Mouse (Mus musculus): ENCODE results near the gene Ptprg. TPM values are rescaled to one million over a fixed set of nuclear protein-coding genes. Genes with fewer than 3 reads are reported as not detected.

Ptprg gene
- 37.0 and 38.6 TPM in 2 replicates for polyA plus RNA-seq (2016; fragmentation: Nextera tagmentation; extraction: Ambion mirVana)

- Histone ChIP-seq H3K27me3 (ENCODE audit: poor library complexity, severe bottlenecking) (peaks cover 12% of the 10 kb centered on the region), H3K27ac (peak within 1 kb of the TSS; percentile 96), H3K4me3 (peak within 1 kb of the TSS; percentile 88), H3K9me3 (no peaks in the 10 kb centered on the region), H3K36me3 (replicated peaks) (0 out of 2 replicates have a peak, but pooled peaks cover 3% of the 10 kb centered on the region), H3K4me1 (peaks cover 41% of the 10 kb centered on the region)
- WGBS: under 1% methylated on average over 40 of the region's 40 CpGs
- peak; percentile 87 for DNase-seq (ENCODE audit: extremely low spot score, low spot score)
Observed at GRCm38 (mm10) chr14:11553273-11553665, at the start of gene Ptprg. Gene Ptprg, plus strand, starts transcription at chr14:11553532.

GRCm38 (mm10) chr14:11503803-11504365 is 49.4 kb upstream of the Ptprg start:
- Histone ChIP-seq H3K36me3 (replicated peaks) (no peaks in the 10 kb centered on the region), H3K27me3 (ENCODE audit: poor library complexity, severe bottlenecking) (no peaks in the 10 kb centered on the region), H3K27ac (no peak overlapping the region), H3K9me3 (no peaks in the 10 kb centered on the region), H3K4me1 (peaks cover 10% of the 10 kb centered on the region), H3K4me3 (no peak overlapping the region)
- 65% methylated on average over 7 of the region's 7 CpGs for WGBS
- no peak for DNase-seq (ENCODE audit: extremely low spot score, low spot score)

- 86% methylated on average over 1 of the region's 1 CpGs for WGBS
- H3K27ac ChIP-seq: no peak overlapping the region
- no peaks in the 10 kb centered on the region for H3K36me3 ChIP-seq (replicated peaks)
- no peaks in the 10 kb centered on the region for H3K9me3 ChIP-seq
- no peak overlapping the region for H3K4me3 ChIP-seq
- DNase-seq (ENCODE audit: extremely low spot score, low spot score): no peak
- H3K4me1 ChIP-seq: no peaks in the 10 kb centered on the region
- no peaks in the 10 kb centered on the region for H3K27me3 ChIP-seq (ENCODE audit: poor library complexity, severe bottlenecking)
Observed at GRCm38 (mm10) chr14:11510173-11510572, 43.2 kb upstream of the Ptprg start.

- no peak overlapping the region for H3K27ac ChIP-seq
Observed at GRCm38 (mm10) chr14:11519171-11519570, 34.2 kb upstream of the Ptprg start.

GRCm38 (mm10) chr14:11523052-11523451 is 30.3 kb upstream of the Ptprg start:
- Histone ChIP-seq H3K4me1 (no peaks in the 10 kb centered on the region), H3K9me3 (no peaks in the 10 kb centered on the region), H3K27ac (no peak overlapping the region), H3K4me3 (no peak overlapping the region), H3K27me3 (ENCODE audit: poor library complexity, severe bottlenecking) (no peaks in the 10 kb centered on the region), H3K36me3 (replicated peaks) (no peaks in the 10 kb centered on the region)
- 89% methylated on average over 3 of the region's 3 CpGs for WGBS
- DNase-seq (ENCODE audit: extremely low spot score, low spot score): no peak

More at GRCm38 (mm10) chr14:11519171-11519570, 34.2 kb upstream of the Ptprg start:
- Histone ChIP-seq H3K27me3 (ENCODE audit: poor library complexity, severe bottlenecking) (no peaks in the 10 kb centered on the region), H3K9me3 (no peaks in the 10 kb centered on the region), H3K36me3 (replicated peaks) (no peaks in the 10 kb centered on the region), H3K4me1 (no peaks in the 10 kb centered on the region), H3K4me3 (no peak overlapping the region)
- WGBS: 92% methylated on average over 2 of the region's 2 CpGs
- no peak for DNase-seq (ENCODE audit: extremely low spot score, low spot score)

- Histone ChIP-seq H3K36me3 (replicated peaks) (no peaks in the 10 kb centered on the region), H3K4me3 (no peak overlapping the region), H3K4me1 (peaks cover 19% of the 10 kb centered on the region), H3K27ac (no peak overlapping the region), H3K9me3 (no peaks in the 10 kb centered on the region), H3K27me3 (ENCODE audit: poor library complexity, severe bottlenecking) (peaks cover 4% of the 10 kb centered on the region; the same call in 1 of the 2 replicates)
- DNase-seq (ENCODE audit: extremely low spot score, low spot score): no peak
- WGBS: 95% methylated on average over 4 of the region's 4 CpGs
Observed at GRCm38 (mm10) chr14:11529591-11529990, 23.7 kb upstream of the Ptprg start.

GRCm38 (mm10) chr14:11534456-11534855 is 18.9 kb upstream of the Ptprg start:
- no peaks in the 10 kb centered on the region for H3K36me3 ChIP-seq (replicated peaks)
- H3K4me3 ChIP-seq: no peak overlapping the region
- peaks cover 29% of the 10 kb centered on the region for H3K4me1 ChIP-seq
- peak overlapping the region; percentile 75 for H3K27ac ChIP-seq
- no peaks in the 10 kb centered on the region for H3K9me3 ChIP-seq
- H3K27me3 ChIP-seq (ENCODE audit: poor library complexity, severe bottlenecking): peaks cover 4% of the 10 kb centered on the region; the same call in 1 of the 2 replicates
- peak; percentile 17 for DNase-seq (ENCODE audit: extremely low spot score, low spot score)
- WGBS: 36% methylated on average over 1 of the region's 1 CpGs

GRCm38 (mm10) chr14:11536121-11536520 is 17.2 kb upstream of the Ptprg start:
- peaks cover 4% of the 10 kb centered on the region; the same call in 1 of the 2 replicates for H3K27me3 ChIP-seq (ENCODE audit: poor library complexity, severe bottlenecking)

GRCm38 (mm10) chr14:11551892-11552291 is 1.4 kb upstream of the Ptprg start:
- peaks cover 12% of the 10 kb centered on the region for H3K27me3 ChIP-seq (ENCODE audit: poor library complexity, severe bottlenecking)
- no peaks in the 10 kb centered on the region for H3K36me3 ChIP-seq (replicated peaks)
- H3K9me3 ChIP-seq: no peaks in the 10 kb centered on the region
- WGBS: 25% methylated on average over 11 of the region's 11 CpGs
- DNase-seq (ENCODE audit: extremely low spot score, low spot score): no peak
- no peak overlapping the region for H3K27ac ChIP-seq
- H3K4me1 ChIP-seq: peaks cover 40% of the 10 kb centered on the region
- peak overlapping the region; percentile 88 for H3K4me3 ChIP-seq

More at GRCm38 (mm10) chr14:11536121-11536520, 17.2 kb upstream of the Ptprg start:
- Histone ChIP-seq H3K4me3 (no peak overlapping the region), H3K36me3 (replicated peaks) (no peaks in the 10 kb centered on the region), H3K27ac (no peak overlapping the region), H3K9me3 (no peaks in the 10 kb centered on the region), H3K4me1 (peaks cover 26% of the 10 kb centered on the region)
- no peak for DNase-seq (ENCODE audit: extremely low spot score, low spot score)
- 70% methylated on average over 5 of the region's 5 CpGs for WGBS

GRCm38 (mm10) chr14:11552521-11553272 is 635 bp upstream of the Ptprg start:
- WGBS: under 1% methylated on average over 33 of the region's 33 CpGs
- H3K9me3 ChIP-seq: no peaks in the 10 kb centered on the region
- DNase-seq (ENCODE audit: extremely low spot score, low spot score): peak; percentile 49

GRCm38 (mm10) chr14:11553679-11554305 is 460 bp downstream of the Ptprg start:
- Histone ChIP-seq H3K27ac (peak overlapping the region; percentile 96), H3K27me3 (ENCODE audit: poor library complexity, severe bottlenecking) (peaks cover 12% of the 10 kb centered on the region), H3K36me3 (replicated peaks) (0 out of 2 replicates have a peak, but pooled peaks cover 8% of the 10 kb centered on the region), H3K9me3 (no peaks in the 10 kb centered on the region), H3K4me1 (peaks cover 41% of the 10 kb centered on the region), H3K4me3 (peak overlapping the region; percentile 88)
- peak; percentile 71 for DNase-seq (ENCODE audit: extremely low spot score, low spot score)
- under 1% methylated on average over 57 of the region's 57 CpGs for WGBS

More at GRCm38 (mm10) chr14:11552521-11553272, 635 bp upstream of the Ptprg start:
- Histone ChIP-seq H3K27ac (peak overlapping the region; percentile 96), H3K27me3 (ENCODE audit: poor library complexity, severe bottlenecking) (peaks cover 12% of the 10 kb centered on the region), H3K36me3 (replicated peaks) (no peaks in the 10 kb centered on the region), H3K4me1 (peaks cover 41% of the 10 kb centered on the region), H3K4me3 (peak overlapping the region; percentile 88)

GRCm38 (mm10) chr14:11554306-11555041 is 1.1 kb downstream of the Ptprg start:
- H3K9me3 ChIP-seq: no peaks in the 10 kb centered on the region
- H3K4me1 ChIP-seq: peaks cover 41% of the 10 kb centered on the region
- peak; percentile 74 for DNase-seq (ENCODE audit: extremely low spot score, low spot score)
- peaks cover 12% of the 10 kb centered on the region for H3K27me3 ChIP-seq (ENCODE audit: poor library complexity, severe bottlenecking)
- peak overlapping the region; percentile 88 for H3K4me3 ChIP-seq
- peak overlapping the region; percentile 96 for H3K27ac ChIP-seq
- WGBS: under 1% methylated on average over 46 of the region's 46 CpGs
- H3K36me3 ChIP-seq (replicated peaks): 0 out of 2 replicates have a peak, but pooled peaks cover 8% of the 10 kb centered on the region

All from forebrain, embryonic 10.5 days (tissue).